Mouse (Mus musculus) embryonic facial prominence, embryonic 14.5 days (tissue): ENCODE results near the gene Fam217b. TPM values are rescaled to one million over a fixed set of nuclear protein-coding genes. Genes with fewer than 3 reads are reported as not detected.
A peak's percentile ranks its signal among the peaks of the same experiment; 100 is the strongest.

Source experiments
- ATAC-seq: fragments of 200-750 bp; cut with Nextera tagmentation; 2 replicates; pipeline ENCODE4 v1.8.0; 2017; ENCODE audit warnings: low read depth, moderate number of reproducible peaks, moderate TSS enrichment
- DNase-seq: peaks from one replicate; pipeline ENCODE4 v3.0.0-alpha.2; 2015; ENCODE audit warnings: low spot score
- H3K27ac ChIP-seq: fragments of 300-500 bp; sonication (generic); replicated peaks from 2 replicates; pipeline ENCODE4 v1.5.1; 2014; ENCODE audit warnings: low read depth, mild to moderate bottlenecking, low read length, moderate library complexity
- H3K27me3 ChIP-seq: fragments of 300-500 bp; sonication (generic); replicated peaks from 2 replicates; pipeline ENCODE4 v1.6.1; 2014; ENCODE audit warnings: low read length; ENCODE audit not compliant: control insufficient read depth, insufficient read depth
- H3K36me3 ChIP-seq: fragments of 300-500 bp; sonication (generic); 2 replicates; pipeline ENCODE4 v1.6.1; 2014; ENCODE audit warnings: low read length, mixed read lengths; ENCODE audit not compliant: control insufficient read depth, insufficient read depth
- H3K4me1 ChIP-seq: fragments of 300-500 bp; sonication (generic); 2 replicates; pipeline ENCODE4 v1.6.1; 2014; ENCODE audit warnings: antibody characterized with exemption, low read length; ENCODE audit not compliant: control insufficient read depth, insufficient read depth
- H3K4me2 ChIP-seq: fragments of 300-500 bp; sonication (generic); 2 replicates; pipeline ENCODE4 v1.6.1; 2014; ENCODE audit warnings: low read depth, mild to moderate bottlenecking, low read length, moderate library complexity, mixed read lengths
- H3K4me3 ChIP-seq: fragments of 300-500 bp; sonication (generic); 2 replicates; pipeline ENCODE4 v1.5.1; 2014; ENCODE audit warnings: low read depth, mild to moderate bottlenecking, low read length
- H3K9ac ChIP-seq: fragments of 300-500 bp; sonication (generic); 2 replicates; pipeline ENCODE4 v1.6.1; 2014; ENCODE audit warnings: low read depth, mild to moderate bottlenecking, low read length, moderate library complexity, mixed read lengths
- H3K9me3 ChIP-seq: fragments of 300-500 bp; sonication (generic); 2 replicates; pipeline ENCODE4 v1.6.1; 2016; ENCODE audit warnings: low read length; ENCODE audit not compliant: control insufficient read depth
- WGBS: fragments of 180-500 bp; shearing (Covaris S2); extraction: QIAGEN DNeasy Blood & Tissue Kit; methylation state at CpG from one replicate; pipeline ENCODE4 v1.1.7; 2014; 5-methylcytosine and 5-hydroxymethylcytosine counted together
- polyA plus RNA-seq: library from polyadenylated mRNA; unstranded; fragments of >200 nt; fragmentation: Nextera tagmentation; extraction: Ambion mirVana; gene quantifications from 2 replicates; pipeline ENCODE4 v1.2.1, GENCODE M21; 2014

Fam217b gene
- polyA plus RNA-seq, 1 experiment from 2014 or later = 7.3 TPM

DNA sequence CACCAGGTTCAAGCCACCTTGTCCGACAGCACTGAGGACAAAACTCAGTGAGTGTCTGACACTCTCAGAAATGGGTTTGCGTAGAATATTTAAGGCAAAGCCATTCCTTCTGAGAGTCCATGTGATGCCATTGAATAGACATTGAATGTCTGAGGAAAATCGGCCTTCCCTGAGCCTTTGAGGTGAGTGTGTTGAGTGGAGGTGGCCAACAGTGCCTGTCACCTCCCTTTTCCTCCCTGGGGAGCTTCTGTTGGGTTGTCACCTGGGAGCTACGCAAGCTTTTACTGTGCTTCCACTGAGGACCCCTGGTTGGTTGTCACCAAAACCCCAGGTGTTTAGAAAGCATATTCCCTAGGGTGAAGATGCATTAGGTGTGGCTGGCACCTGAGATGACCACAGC is 14.4 kb downstream of the Fam217b start:
- H3K4me2 ChIP-seq = no peak overlapping the region
- H3K27me3 ChIP-seq = no peaks in the 10 kb centered on the region
- no peak overlapping the region for H3K27ac ChIP-seq
- 82% methylated on average over 4 of the region's 4 CpGs for WGBS
- H3K9ac ChIP-seq = no peak overlapping the region
- H3K9me3 ChIP-seq = no peaks in the 10 kb centered on the region
- H3K36me3 ChIP-seq = no peaks in the 10 kb centered on the region
- H3K4me3 ChIP-seq = no peak overlapping the region
- DNase-seq (no peak), ATAC-seq (no peak)
- H3K4me1 ChIP-seq = no peaks in the 10 kb centered on the region

DNA sequence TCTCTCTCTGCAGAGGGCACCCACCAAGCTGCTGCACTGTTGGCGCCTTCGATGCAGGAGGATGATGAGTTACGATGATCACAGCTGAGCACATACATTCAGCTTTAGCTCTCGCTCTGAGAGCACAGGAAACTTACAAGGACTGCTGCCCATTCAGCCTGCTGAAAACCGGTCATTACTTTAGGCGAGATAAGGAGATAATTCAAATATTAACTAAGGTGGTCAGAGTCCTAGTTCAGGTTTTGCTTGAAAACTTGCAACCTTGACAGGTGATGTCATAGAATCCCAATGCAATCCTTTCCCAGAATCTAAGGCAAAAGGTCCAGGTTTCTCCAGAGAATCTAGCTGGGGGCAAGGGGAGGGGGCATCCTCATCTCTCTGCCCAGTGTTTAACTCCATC is 15.1 kb downstream of the Fam217b start:
- no peak overlapping the region for H3K4me3 ChIP-seq
- no peak overlapping the region for H3K9ac ChIP-seq
- H3K27me3 ChIP-seq = no peaks in the 10 kb centered on the region
- 0 out of 2 replicates have a peak, but pooled peaks cover 3% of the 10 kb centered on the region for H3K4me1 ChIP-seq
- DNase-seq (no peak), ATAC-seq (no peak)
- no peaks in the 10 kb centered on the region for H3K9me3 ChIP-seq
- no peaks in the 10 kb centered on the region for H3K36me3 ChIP-seq
- no peak overlapping the region for H3K27ac ChIP-seq
- 88% methylated on average over 6 of the region's 6 CpGs for WGBS
- no peak overlapping the region for H3K4me2 ChIP-seq

DNA sequence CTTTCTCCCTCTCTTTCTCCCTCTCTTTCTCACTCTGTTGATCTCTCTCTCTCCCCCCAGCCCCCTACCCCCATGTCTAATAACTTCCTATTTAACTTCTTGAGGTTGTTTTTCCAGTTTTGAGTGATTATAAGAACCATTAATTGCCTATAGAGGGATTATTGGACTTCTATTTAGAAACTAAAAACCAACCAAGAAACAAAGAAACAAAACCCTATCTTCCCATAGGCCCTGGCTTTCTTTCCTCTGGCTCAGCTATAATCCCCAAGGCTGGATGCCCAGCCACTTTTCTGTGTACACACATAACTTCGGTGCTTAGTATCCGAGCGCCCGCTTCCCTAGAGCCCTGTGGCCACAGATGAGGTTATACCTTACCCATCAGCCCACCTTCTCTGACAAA is 15.9 kb downstream of the Fam217b start, which contains the start of gene Cdh26:
Gene Cdh26 (plus strand): TSS at position 301 of the 400 bp plus-strand sequence.
- H3K9ac ChIP-seq = no peak within 1 kb of the TSS

DNA sequence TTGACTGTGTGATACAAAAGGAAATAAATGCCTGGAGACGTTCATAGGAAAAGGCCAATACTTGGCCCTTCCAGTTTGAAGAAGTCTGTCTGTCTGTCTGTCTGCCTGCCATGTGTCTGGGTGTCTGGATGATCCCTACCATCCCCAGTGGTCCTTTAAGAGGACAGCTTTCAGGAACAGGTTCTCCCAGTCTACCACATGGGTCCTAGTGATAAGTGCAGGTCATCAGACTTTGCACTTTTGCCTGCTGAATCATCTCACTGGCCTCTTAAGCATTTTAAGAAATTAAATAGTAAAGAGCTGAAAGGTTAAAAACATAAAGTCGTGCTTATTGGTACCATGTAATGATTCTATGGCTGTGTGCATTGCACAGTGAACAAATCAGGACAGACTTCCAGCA is 19.2 kb downstream of the Fam217b start:
- Histone ChIP-seq H3K4me3 (no peak overlapping the region), H3K4me1 (0 out of 2 replicates have a peak, but pooled peaks cover 3% of the 10 kb centered on the region), H3K4me2 (no peak overlapping the region), H3K27ac (no peak overlapping the region), H3K27me3 (no peaks in the 10 kb centered on the region), H3K36me3 (no peaks in the 10 kb centered on the region), H3K9ac (no peak overlapping the region), H3K9me3 (no peaks in the 10 kb centered on the region)
- no peak for DNase-seq
- ATAC-seq = no peak
- 72% methylated on average over 2 of the region's 2 CpGs for WGBS

More for the DNA sequence above, 15.9 kb downstream of the Fam217b start, which contains the start of gene Cdh26:
- Histone ChIP-seq H3K4me2 (no peak within 1 kb of the TSS), H3K27me3 (no peaks in the 10 kb centered on the region), H3K36me3 (no peaks in the 10 kb centered on the region), H3K9me3 (no peaks in the 10 kb centered on the region), H3K4me1 (0 out of 2 replicates have a peak, but pooled peaks cover 3% of the 10 kb centered on the region), H3K4me3 (no peak within 1 kb of the TSS), H3K27ac (no peak within 1 kb of the TSS)
- WGBS = 77% methylated on average over 4 of the region's 4 CpGs
- DNase-seq = no peak
- peak; percentile 31; the same call in 1 of the 2 replicates for ATAC-seq

DNA sequence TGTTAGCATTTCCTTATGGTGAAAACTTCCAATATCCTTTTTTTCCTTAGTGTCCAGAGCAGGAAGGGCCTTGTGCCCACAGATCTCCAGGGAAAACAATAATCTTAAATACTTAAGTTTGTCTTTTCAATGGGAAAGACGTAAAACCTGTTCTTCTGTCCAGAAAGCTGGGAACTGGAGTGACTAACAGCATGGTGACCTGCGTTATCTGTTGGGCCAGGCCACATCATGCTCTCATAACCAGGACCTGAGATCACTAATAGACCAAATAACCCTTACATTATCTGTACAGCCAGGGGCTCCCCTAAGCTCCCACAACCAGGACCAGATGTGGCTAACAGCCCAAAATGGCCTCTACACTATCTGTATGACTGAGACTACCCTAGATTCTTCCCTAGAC is 19.6 kb downstream of the Fam217b start:
- H3K27me3 ChIP-seq = no peaks in the 10 kb centered on the region
- no peak overlapping the region for H3K9ac ChIP-seq
- ATAC-seq = no peak
- no peak overlapping the region for H3K27ac ChIP-seq
- H3K36me3 ChIP-seq = no peaks in the 10 kb centered on the region
- no peak for DNase-seq
- H3K4me1 ChIP-seq = 0 out of 2 replicates have a peak, but pooled peaks cover 3% of the 10 kb centered on the region
- no peak overlapping the region for H3K4me2 ChIP-seq
- WGBS = 63% methylated on average over 2 of the region's 2 CpGs
- no peak overlapping the region for H3K4me3 ChIP-seq
- no peaks in the 10 kb centered on the region for H3K9me3 ChIP-seq

DNA sequence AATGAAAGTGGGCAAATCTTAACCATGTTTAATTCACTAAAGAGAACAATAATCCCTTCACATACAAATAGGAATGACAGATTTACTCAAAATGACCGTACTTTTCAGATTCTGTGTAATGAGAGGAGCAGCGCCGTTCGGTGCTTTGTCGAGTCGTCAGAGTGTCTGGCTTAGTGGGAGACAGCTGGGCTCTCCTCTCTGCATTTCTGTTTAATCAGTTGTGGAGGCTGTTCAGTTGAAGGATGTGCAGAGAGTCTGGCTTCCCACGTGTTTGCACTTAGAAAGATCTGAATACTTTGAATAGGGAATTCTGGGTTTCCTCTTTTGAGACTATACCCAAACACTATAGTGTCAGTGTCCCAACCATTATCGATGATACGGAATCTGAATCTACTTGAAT is 23.0 kb downstream of the Fam217b start:
- Histone ChIP-seq H3K9ac (no peak overlapping the region), H3K36me3 (no peaks in the 10 kb centered on the region), H3K4me1 (0 out of 2 replicates have a peak, but pooled peaks cover 3% of the 10 kb centered on the region), H3K4me3 (no peak overlapping the region), H3K9me3 (no peaks in the 10 kb centered on the region), H3K4me2 (no peak overlapping the region), H3K27ac (no peak overlapping the region), H3K27me3 (no peaks in the 10 kb centered on the region)
- ATAC-seq (no peak; the same call in 1 of the 2 replicates), DNase-seq (no peak)
- 38% methylated on average over 9 of the region's 9 CpGs for WGBS

DNA sequence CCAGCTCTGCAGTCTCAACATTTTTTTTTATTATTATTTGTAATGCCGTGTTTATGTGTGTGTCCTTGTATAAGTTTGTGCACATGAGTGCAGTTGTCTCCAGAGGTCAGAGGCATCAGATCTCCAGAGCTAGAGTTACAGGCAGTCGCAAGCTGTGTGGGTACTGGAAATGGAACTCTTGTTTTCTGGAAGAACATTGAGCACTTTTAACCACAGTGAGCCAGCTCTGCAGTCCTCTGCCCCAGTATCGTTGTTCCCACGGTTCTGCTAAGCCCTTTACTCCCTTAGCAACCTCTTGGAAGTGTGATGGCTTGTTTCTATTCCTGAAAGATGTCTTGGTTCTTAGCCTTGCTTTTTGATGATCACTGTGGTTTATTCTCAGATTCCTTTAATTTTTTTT is 35.1 kb downstream of the Fam217b start:
- DNase-seq (no peak), ATAC-seq (no peak; the same call in 1 of the 2 replicates)
- H3K4me3 ChIP-seq = no peak overlapping the region
- H3K9me3 ChIP-seq = no peaks in the 10 kb centered on the region
- no peak overlapping the region for H3K27ac ChIP-seq
- H3K27me3 ChIP-seq = no peaks in the 10 kb centered on the region
- H3K36me3 ChIP-seq = no peaks in the 10 kb centered on the region
- no peak overlapping the region for H3K4me2 ChIP-seq
- WGBS = 77% methylated on average over 4 of the region's 4 CpGs
- no peak overlapping the region for H3K9ac ChIP-seq
- H3K4me1 ChIP-seq = no peaks in the 10 kb centered on the region

DNA sequence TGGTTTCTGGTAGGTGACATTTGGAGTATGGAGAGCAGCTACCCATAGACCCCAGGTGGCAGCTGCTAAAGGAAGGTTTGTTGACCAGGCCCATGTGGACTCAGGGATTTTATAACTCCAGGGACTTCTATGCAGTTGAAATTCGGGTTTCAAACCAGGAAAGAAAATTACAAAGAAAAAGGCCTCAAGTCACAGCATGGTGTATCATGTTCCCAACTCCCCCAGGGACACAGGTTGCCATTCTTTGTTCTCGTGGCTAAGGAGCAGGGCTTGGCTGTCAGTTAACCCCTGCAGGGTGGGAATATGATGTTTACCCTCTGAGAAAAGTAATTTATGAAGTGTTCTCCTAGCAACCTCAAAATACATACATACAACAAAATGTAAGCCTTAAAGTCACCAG is 35.9 kb downstream of the Fam217b start:
- H3K9ac ChIP-seq = no peak overlapping the region
- no peak overlapping the region for H3K4me3 ChIP-seq
- H3K4me1 ChIP-seq = peaks cover 2% of the 10 kb centered on the region
- 5% methylated on average over 2 of the region's 2 CpGs for WGBS
- H3K36me3 ChIP-seq = no peaks in the 10 kb centered on the region
- no peak overlapping the region for H3K27ac ChIP-seq
- H3K4me2 ChIP-seq = no peak overlapping the region
- H3K27me3 ChIP-seq = no peaks in the 10 kb centered on the region
- H3K9me3 ChIP-seq = no peaks in the 10 kb centered on the region
- ATAC-seq = peak; percentile 39; the same call in 1 of the 2 replicates
- peak; percentile 51 for DNase-seq

DNA sequence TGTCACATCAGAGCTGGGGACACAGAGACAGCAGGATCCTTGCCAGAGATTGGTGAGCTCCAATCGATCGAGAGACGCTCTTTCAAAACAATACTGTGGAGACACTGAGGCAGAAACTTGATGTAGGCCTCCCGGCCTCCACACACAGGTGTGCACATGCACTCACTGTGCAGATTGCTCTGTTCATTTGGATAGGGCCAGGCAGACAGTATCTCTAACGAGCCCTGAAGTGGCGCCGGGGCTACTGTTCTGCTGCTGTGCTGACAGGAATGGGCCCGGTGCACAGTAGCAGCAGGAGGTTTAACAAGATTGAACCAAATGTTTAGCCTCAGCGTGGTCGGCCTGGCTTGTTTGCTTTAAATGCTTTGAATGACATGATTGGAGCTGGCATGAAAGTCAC is 36.6 kb downstream of the Fam217b start:
- no peak overlapping the region for H3K9ac ChIP-seq
- no peak for ATAC-seq
- WGBS = 56% methylated on average over 10 of the region's 10 CpGs
- no peaks in the 10 kb centered on the region for H3K27me3 ChIP-seq
- no peak overlapping the region for H3K4me3 ChIP-seq
- peaks cover 6% of the 10 kb centered on the region for H3K4me1 ChIP-seq
- H3K9me3 ChIP-seq = no peaks in the 10 kb centered on the region
- H3K27ac ChIP-seq = 0 out of 2 replicates have a peak overlapping the region, but pooled peaks have one; percentile 8
- DNase-seq = no peak
- no peaks in the 10 kb centered on the region for H3K36me3 ChIP-seq
- no peak overlapping the region for H3K4me2 ChIP-seq
